Mouse (Mus musculus) heart, embryonic 15.5 days (tissue): ENCODE measurements around the gene Ly6g5c. TPM values are rescaled to one million over a fixed set of nuclear protein-coding genes. Genes with fewer than 3 reads are reported as not detected.

Source experiments
- ATAC-seq: fragments of 200-750 bp; cut with Nextera tagmentation; replicated peaks from 2 replicates; pipeline ENCODE4 v1.8.0; 2017; ENCODE audit warnings: low read depth, moderate TSS enrichment; ENCODE audit not compliant: insufficient number of reproducible peaks, insufficient read depth, low FRiP score
- H3K27ac ChIP-seq: fragments of 300-500 bp; sonication (generic); 2 replicates; pipeline ENCODE4 v1.5.1; 2015; ENCODE audit warnings: mild to moderate bottlenecking, inconsistent platforms
- H3K27me3 ChIP-seq: fragments of 300-500 bp; sonication (generic); 2 replicates; pipeline ENCODE4 v1.6.1; 2015; ENCODE audit warnings: inconsistent platforms
- H3K36me3 ChIP-seq: fragments of 300-500 bp; sonication (generic); 2 replicates; pipeline ENCODE4 v1.6.1; 2015; ENCODE audit warnings: mild to moderate bottlenecking, inconsistent platforms
- H3K4me1 ChIP-seq: fragments of 300-500 bp; sonication (generic); replicated peaks from 2 replicates; pipeline ENCODE4 v1.6.1; 2015; ENCODE audit warnings: inconsistent platforms
- H3K4me2 ChIP-seq: fragments of 300-500 bp; sonication (generic); 2 replicates; pipeline ENCODE4 v1.6.1; 2015; ENCODE audit warnings: inconsistent platforms, mild to moderate bottlenecking, moderate library complexity
- H3K4me3 ChIP-seq: fragments of 300-500 bp; sonication (generic); 2 replicates; pipeline ENCODE4 v1.5.1; 2015; ENCODE audit warnings: mild to moderate bottlenecking, inconsistent platforms
- H3K9ac ChIP-seq: fragments of 300-500 bp; sonication (generic); 2 replicates; pipeline ENCODE4 v1.6.1; 2015; ENCODE audit warnings: mild to moderate bottlenecking, inconsistent platforms
- H3K9me3 ChIP-seq: fragments of 300-500 bp; sonication (generic); replicated peaks from 2 replicates; pipeline ENCODE4 v1.6.1; 2016; ENCODE audit warnings: inconsistent platforms
- WGBS: fragments of 180-500 bp; shearing (Covaris S2); methylation state at CpG from one replicate; pipeline ENCODE4 v1.1.7; 2015; ENCODE audit warnings: mixed read lengths; 5-methylcytosine and 5-hydroxymethylcytosine counted together
- polyA plus RNA-seq: library from polyadenylated mRNA; unstranded; fragments of >200 nt; fragmentation: Nextera tagmentation; extraction: Ambion mirVana; gene quantifications from 2 replicates; pipeline ENCODE4 v1.2.1, GENCODE M21; 2015

Ly6g5c gene
- polyA plus RNA-seq, 1 experiment from 2014 or later, result not detected

DNA sequence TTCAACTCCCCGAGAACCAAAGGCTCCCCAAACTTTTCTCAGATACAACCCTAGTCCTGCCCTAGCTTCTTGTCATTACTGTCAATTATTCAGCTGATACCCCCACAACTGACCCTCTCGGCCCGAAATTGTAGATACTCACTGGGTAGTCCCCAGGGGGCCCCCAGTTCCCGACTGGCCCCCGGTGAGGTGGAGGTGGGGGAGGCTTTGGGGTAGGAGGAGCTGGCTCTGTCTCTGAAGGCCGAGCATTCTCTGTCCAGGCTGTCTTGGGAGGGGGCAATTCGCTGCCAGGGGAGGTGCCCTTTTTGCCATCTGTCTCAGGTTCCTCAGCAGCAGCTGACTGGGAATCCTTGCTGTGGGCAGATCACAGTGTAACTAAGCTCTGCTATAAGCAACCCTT lies 51.6 kb downstream of the Ly6g5c start:
- H3K9me3 ChIP-seq, result no peaks in the 10 kb centered on the region
- peaks cover 71% of the 10 kb centered on the region for H3K36me3 ChIP-seq
- H3K27me3 ChIP-seq, result no peaks in the 10 kb centered on the region
- H3K4me1 ChIP-seq, result peaks cover 20% of the 10 kb centered on the region
- H3K4me3 ChIP-seq, result no peak overlapping the region
- no peak overlapping the region for H3K4me2 ChIP-seq
- no peak overlapping the region for H3K9ac ChIP-seq
- no peak overlapping the region for H3K27ac ChIP-seq
- no peak for ATAC-seq
- WGBS, result 84% methylated on average over 7 of the region's 7 CpGs

- Histone ChIP-seq H3K27me3 (no peaks in the 10 kb centered on the region), H3K4me1 (peaks cover 28% of the 10 kb centered on the region), H3K27ac (no peak overlapping the region), H3K9ac (no peak overlapping the region), H3K9me3 (no peaks in the 10 kb centered on the region), H3K4me3 (no peak overlapping the region), H3K36me3 (peaks cover 53% of the 10 kb centered on the region), H3K4me2 (no peak overlapping the region)
- ATAC-seq, result no peak
- 73% methylated on average over 11 of the region's 11 CpGs for WGBS
These were observed 53.3 kb downstream of the Ly6g5c start for GRCm38 (mm10) chr17:35161421-35161820.

Other genes with a start within 250 kb of the Ly6g5c start
- 1.8 and 4.3 TPM in 2 replicates for gene Cfb, start 245.8 kb upstream of the Ly6g5c start, polyA plus RNA-seq
- 1.1 and 1.8 TPM in 2 replicates for gene Zbtb12, start 228.8 kb upstream of the Ly6g5c start, polyA plus RNA-seq
- not detected in 2 replicates for gene Gm20547, start 226.2 kb upstream of the Ly6g5c start, polyA plus RNA-seq
- 2.0 and 3.3 TPM in 2 replicates for gene C2, start 210.0 kb upstream of the Ly6g5c start, polyA plus RNA-seq
- gene Ehmt2, start 209.8 kb upstream of the Ly6g5c start, polyA plus RNA-seq, result 31.7 and 48.8 TPM in 2 replicates
- gene Slc44a4, start 193.8 kb upstream of the Ly6g5c start, polyA plus RNA-seq, result 0.08 TPM in 1 of 2 replicates, not detected in the other
- gene Neu1, start 177.0 kb upstream of the Ly6g5c start, polyA plus RNA-seq, result 16.1 and 19.9 TPM in 2 replicates
- 0.16 and 0.30 TPM in 2 replicates for gene Hspa1b, start 149.0 kb upstream of the Ly6g5c start, polyA plus RNA-seq
- gene Gm20481, start 138.4 kb upstream of the Ly6g5c start, polyA plus RNA-seq, result not detected in 2 replicates
- 3.5 and 4.8 TPM in 2 replicates for gene Hspa1a, start 136.1 kb upstream of the Ly6g5c start, polyA plus RNA-seq
- gene Hspa1l, start 135.6 kb upstream of the Ly6g5c start, polyA plus RNA-seq, result 2.1 and 2.6 TPM in 2 replicates
- gene Lsm2, start 126.4 kb upstream of the Ly6g5c start, polyA plus RNA-seq, result 116 and 132 TPM in 2 replicates
- 43.0 and 89.7 TPM in 2 replicates for gene Vars, start 107.3 kb upstream of the Ly6g5c start, polyA plus RNA-seq
- gene Vwa7, start 91.7 kb upstream of the Ly6g5c start, polyA plus RNA-seq, result 0.24 and 0.31 TPM in 2 replicates
- gene Sapcd1, start 80.3 kb upstream of the Ly6g5c start, polyA plus RNA-seq, result 1.4 and 2.8 TPM in 2 replicates
- 2.7 and 3.8 TPM in 2 replicates for gene Msh5, start 61.5 kb upstream of the Ly6g5c start, polyA plus RNA-seq
- gene Clic1, start 58.3 kb upstream of the Ly6g5c start, polyA plus RNA-seq, result 307 and 332 TPM in 2 replicates
- gene Ddah2, start 49.2 kb upstream of the Ly6g5c start, polyA plus RNA-seq, result 168 and 202 TPM in 2 replicates
- 0.14 TPM in 1 of 2 replicates, not detected in the other for gene Ly6g6c, start 42.9 kb upstream of the Ly6g5c start, polyA plus RNA-seq
- gene Mpig6b, start 42.1 kb upstream of the Ly6g5c start, polyA plus RNA-seq, result 0.77 and 0.81 TPM in 2 replicates
- 0.29 and 0.31 TPM in 2 replicates for gene Ly6g6e, start 31.4 kb upstream of the Ly6g5c start, polyA plus RNA-seq
- 2.2 and 2.4 TPM in 2 replicates for gene Ly6g6d, start 30.2 kb upstream of the Ly6g5c start, polyA plus RNA-seq
- gene Ly6g6f, start 22.7 kb upstream of the Ly6g5c start, polyA plus RNA-seq, result 0.16 and 0.29 TPM in 2 replicates
- gene Abhd16a, start 19.0 kb upstream of the Ly6g5c start, polyA plus RNA-seq, result 64.7 and 80.1 TPM in 2 replicates
- 0.31 and 0.66 TPM in 2 replicates for gene Ly6g5b, start 7.1 kb downstream of the Ly6g5c start, polyA plus RNA-seq
- gene Gpank1, start 13.2 kb downstream of the Ly6g5c start, polyA plus RNA-seq, result 10.0 and 13.8 TPM in 2 replicates
- gene Csnk2b, start 13.8 kb downstream of the Ly6g5c start, polyA plus RNA-seq, result 200 and 211 TPM in 2 replicates
- gene D17H6S53E, start 18.1 kb downstream of the Ly6g5c start, polyA plus RNA-seq, result 10.1 and 11.2 TPM in 2 replicates
- 0.57 and 4.7 TPM in 2 replicates for gene Apom, start 23.8 kb downstream of the Ly6g5c start, polyA plus RNA-seq
- 40.8 and 44.0 TPM in 2 replicates for gene Bag6, start 26.9 kb downstream of the Ly6g5c start, polyA plus RNA-seq
- gene Prrc2a, start 56.6 kb downstream of the Ly6g5c start, polyA plus RNA-seq, result 95.1 and 142 TPM in 2 replicates
- gene Aif1, start 67.8 kb downstream of the Ly6g5c start, polyA plus RNA-seq, result 7.5 and 9.6 TPM in 2 replicates
- gene Lst1, start 80.2 kb downstream of the Ly6g5c start, polyA plus RNA-seq, result 8.1 and 12.2 TPM in 2 replicates
- 1.5 and 4.8 TPM in 2 replicates for gene Ltb, start 86.2 kb downstream of the Ly6g5c start, polyA plus RNA-seq
- 0.43 TPM in 1 of 2 replicates, not detected in the other for gene Tnf, start 93.7 kb downstream of the Ly6g5c start, polyA plus RNA-seq
- gene Lta, start 97.1 kb downstream of the Ly6g5c start, polyA plus RNA-seq, result 0.09 and 0.62 TPM in 2 replicates
- 0.35 and 0.48 TPM in 2 replicates for gene Gm16181, start 112.6 kb downstream of the Ly6g5c start, polyA plus RNA-seq
- 8.9 and 9.4 TPM in 2 replicates for gene Atp6v1g2, start 125.4 kb downstream of the Ly6g5c start, polyA plus RNA-seq
- gene Nfkbil1, start 127.5 kb downstream of the Ly6g5c start, polyA plus RNA-seq, result 7.8 and 9.1 TPM in 2 replicates
- 213 and 268 TPM in 2 replicates for gene Ddx39b, start 133.5 kb downstream of the Ly6g5c start, polyA plus RNA-seq
- 56.6 and 101 TPM in 2 replicates for gene H2-D1, start 154.5 kb downstream of the Ly6g5c start, polyA plus RNA-seq
- gene H2-Q1, start 212.1 kb downstream of the Ly6g5c start, polyA plus RNA-seq, result 0.06 and 0.09 TPM in 2 replicates
- 1.3 and 1.6 TPM in 2 replicates for gene H2-Q2, start 234.0 kb downstream of the Ly6g5c start, polyA plus RNA-seq